Mouse (Mus musculus) liver, embryonic 12.5 days (tissue): ENCODE measurements around the gene Gm20683. TPM values are rescaled to one million over a fixed set of nuclear protein-coding genes. Genes with fewer than 3 reads are reported as not detected.
A peak's percentile ranks its signal among the peaks of the same experiment; 100 is the strongest.

ENCODE experiments used
- ATAC-seq: fragments of 200-750 bp; cut with Nextera tagmentation; 2 replicates; pipeline ENCODE4 v1.8.0; 2017; ENCODE audit warnings: moderate number of reproducible peaks, mild to moderate bottlenecking, moderate library complexity
- H3K27ac ChIP-seq: fragments of 300-500 bp; sonication (generic); 2 replicates; pipeline ENCODE4 v1.5.1; 2016; ENCODE audit warnings: mild to moderate bottlenecking
- H3K27me3 ChIP-seq: fragments of 300-500 bp; sonication (generic); replicated peaks from 2 replicates; pipeline ENCODE4 v1.6.1; 2016; ENCODE audit warnings: mild to moderate bottlenecking, moderate library complexity
- H3K36me3 ChIP-seq: fragments of 300-500 bp; sonication (generic); 2 replicates; pipeline ENCODE4 v1.6.1; 2016; ENCODE audit warnings: mild to moderate bottlenecking, moderate library complexity
- H3K4me1 ChIP-seq: fragments of 300-500 bp; sonication (generic); 2 replicates; pipeline ENCODE4 v1.6.1; 2016
- H3K4me2 ChIP-seq: fragments of 300-500 bp; sonication (generic); 2 replicates; pipeline ENCODE4 v1.6.1; 2016; ENCODE audit warnings: mild to moderate bottlenecking, moderate library complexity
- H3K4me3 ChIP-seq: fragments of 300-500 bp; sonication (generic); 2 replicates; pipeline ENCODE4 v1.5.1; 2016; ENCODE audit warnings: mild to moderate bottlenecking, moderate library complexity
- H3K9ac ChIP-seq: fragments of 300-500 bp; sonication (generic); 2 replicates; pipeline ENCODE4 v1.6.1; 2016; ENCODE audit warnings: mild to moderate bottlenecking, moderate library complexity
- H3K9me3 ChIP-seq: fragments of 300-500 bp; sonication (generic); replicated peaks from 2 replicates; pipeline ENCODE4 v1.6.1; 2016; ENCODE audit warnings: mild to moderate bottlenecking, moderate library complexity
- WGBS: fragments of 180-500 bp; shearing (Covaris S2); methylation state at CpG from one replicate; pipeline ENCODE4 v1.1.7; 2016; ENCODE audit not compliant: insufficient replicate concordance; 5-methylcytosine and 5-hydroxymethylcytosine counted together
- polyA plus RNA-seq: library from polyadenylated mRNA; unstranded; fragments of >200 nt; fragmentation: Nextera tagmentation; extraction: Ambion mirVana; gene quantifications from 2 replicates; pipeline ENCODE4 v1.2.1, GENCODE M21; 2016

Gene Gm20683
- 0.43 and 0.64 TPM in 2 replicates for polyA plus RNA-seq

- no peak for ATAC-seq
- Histone ChIP-seq H3K36me3 (peaks cover 72% of the 10 kb centered on the region), H3K4me1 (peaks cover 65% of the 10 kb centered on the region), H3K4me3 (no peak within 1 kb of the TSS), H3K9me3 (no peaks in the 10 kb centered on the region), H3K27me3 (no peaks in the 10 kb centered on the region), H3K9ac (no peak within 1 kb of the TSS), H3K27ac (no peak within 1 kb of the TSS), H3K4me2 (no peak within 1 kb of the TSS; the same call in 1 of the 2 replicates)
- 90% methylated on average over 22 of the region's 22 CpGs for WGBS
Measured at GRCm38 (mm10) chr17:25841117-25841880, at the start of gene Gm20683. Gene Gm20683 (minus strand): TSS chr17:25841763.

GRCm38 (mm10) chr17:25888837-25889236, 47.3 kb upstream of the Gm20683 start:
- H3K9ac ChIP-seq, result no peak overlapping the region
- peaks cover 33% of the 10 kb centered on the region for H3K36me3 ChIP-seq
- H3K4me3 ChIP-seq, result no peak overlapping the region
- 63% methylated on average over 3 of the region's 3 CpGs for WGBS
- H3K27me3 ChIP-seq, result no peaks in the 10 kb centered on the region
- no peak overlapping the region for H3K4me2 ChIP-seq
- no peak overlapping the region for H3K27ac ChIP-seq
- no peak for ATAC-seq
- peaks cover 16% of the 10 kb centered on the region for H3K4me1 ChIP-seq
- H3K9me3 ChIP-seq, result no peaks in the 10 kb centered on the region

GRCm38 (mm10) chr17:25887467-25887866, 45.9 kb upstream of the Gm20683 start:
- 69% methylated on average over 10 of the region's 10 CpGs for WGBS
- H3K27ac ChIP-seq, result no peak overlapping the region
- H3K36me3 ChIP-seq, result peaks cover 47% of the 10 kb centered on the region
- no peak overlapping the region for H3K9ac ChIP-seq
- H3K9me3 ChIP-seq, result no peaks in the 10 kb centered on the region
- H3K4me3 ChIP-seq, result no peak overlapping the region
- no peak overlapping the region for H3K4me2 ChIP-seq
- H3K4me1 ChIP-seq, result peaks cover 21% of the 10 kb centered on the region
- ATAC-seq, result no peak
- no peaks in the 10 kb centered on the region for H3K27me3 ChIP-seq

GRCm38 (mm10) chr17:25886806-25887205, 45.2 kb upstream of the Gm20683 start:
- H3K27me3 ChIP-seq, result no peaks in the 10 kb centered on the region
- H3K9ac ChIP-seq, result no peak overlapping the region
- H3K4me3 ChIP-seq, result no peak overlapping the region
- peaks cover 27% of the 10 kb centered on the region for H3K4me1 ChIP-seq
- peaks cover 50% of the 10 kb centered on the region for H3K36me3 ChIP-seq
- H3K9me3 ChIP-seq, result no peaks in the 10 kb centered on the region
- no peak for ATAC-seq
- no peak overlapping the region for H3K4me2 ChIP-seq
- no peak overlapping the region for H3K27ac ChIP-seq

- no peak overlapping the region for H3K4me2 ChIP-seq
Measured at GRCm38 (mm10) chr17:25885636-25886035, 44.1 kb upstream of the Gm20683 start.

GRCm38 (mm10) chr17:25883824-25884223, 42.3 kb upstream of the Gm20683 start:
- H3K9me3 ChIP-seq, result no peaks in the 10 kb centered on the region
- no peaks in the 10 kb centered on the region for H3K27me3 ChIP-seq
- peaks cover 41% of the 10 kb centered on the region for H3K4me1 ChIP-seq
- ATAC-seq, result no peak
- no peak overlapping the region for H3K27ac ChIP-seq
- peaks cover 53% of the 10 kb centered on the region for H3K36me3 ChIP-seq
- H3K4me3 ChIP-seq, result no peak overlapping the region
- H3K9ac ChIP-seq, result no peak overlapping the region
- no peak overlapping the region for H3K4me2 ChIP-seq
- WGBS, result 75% methylated on average over 3 of the region's 3 CpGs

More at GRCm38 (mm10) chr17:25885636-25886035, 44.1 kb upstream of the Gm20683 start:
- H3K4me1 ChIP-seq, result peaks cover 38% of the 10 kb centered on the region
- 52% methylated on average over 4 of the region's 4 CpGs for WGBS
- H3K27ac ChIP-seq, result no peak overlapping the region
- H3K9me3 ChIP-seq, result no peaks in the 10 kb centered on the region
- peaks cover 54% of the 10 kb centered on the region for H3K36me3 ChIP-seq
- no peak overlapping the region for H3K4me3 ChIP-seq
- no peak for ATAC-seq
- no peak overlapping the region for H3K9ac ChIP-seq
- H3K27me3 ChIP-seq, result no peaks in the 10 kb centered on the region

DNA sequence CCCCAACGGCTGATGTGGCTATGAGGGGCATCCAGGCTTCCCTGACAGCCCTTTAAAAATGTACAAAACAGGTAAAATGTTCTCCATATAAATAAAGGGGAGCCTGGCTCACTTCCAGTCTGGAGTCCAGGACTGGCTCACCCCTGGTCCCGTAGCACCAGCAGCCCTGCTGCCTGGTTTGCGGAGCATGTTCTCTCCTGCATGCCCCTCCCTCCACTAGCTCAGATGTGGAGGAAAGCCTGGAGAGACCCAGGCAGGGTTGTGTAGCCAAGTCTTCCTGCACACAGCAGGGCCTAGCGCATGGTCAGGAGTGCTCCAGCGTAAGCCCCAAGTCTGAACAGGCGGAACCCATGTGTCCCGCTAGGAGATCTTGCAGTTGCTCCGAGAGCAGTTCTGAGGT, 41.7 kb upstream of the Gm20683 start:
- peaks cover 55% of the 10 kb centered on the region for H3K36me3 ChIP-seq

GRCm38 (mm10) chr17:25882306-25882705, 40.7 kb upstream of the Gm20683 start:
- H3K4me3 ChIP-seq, result no peak overlapping the region
- H3K27me3 ChIP-seq, result no peaks in the 10 kb centered on the region
- peaks cover 54% of the 10 kb centered on the region for H3K36me3 ChIP-seq
- 40% methylated on average over 5 of the region's 5 CpGs for WGBS
- H3K9me3 ChIP-seq, result no peaks in the 10 kb centered on the region
- no peak overlapping the region for H3K4me2 ChIP-seq
- peaks cover 44% of the 10 kb centered on the region for H3K4me1 ChIP-seq
- no peak overlapping the region for H3K9ac ChIP-seq
- H3K27ac ChIP-seq, result peak overlapping the region; percentile 67; the same call in 1 of the 2 replicates
- ATAC-seq, result peak; percentile 59

More for the DNA sequence above, 41.7 kb upstream of the Gm20683 start:
- no peak for ATAC-seq
- Histone ChIP-seq H3K9me3 (no peaks in the 10 kb centered on the region), H3K4me1 (peaks cover 41% of the 10 kb centered on the region), H3K27ac (no peak overlapping the region), H3K4me3 (no peak overlapping the region), H3K27me3 (no peaks in the 10 kb centered on the region), H3K4me2 (no peak overlapping the region), H3K9ac (no peak overlapping the region)
- WGBS, result 85% methylated on average over 8 of the region's 8 CpGs

- H3K9me3 ChIP-seq, result no peaks in the 10 kb centered on the region
- ATAC-seq, result no peak
- no peak overlapping the region for H3K4me2 ChIP-seq
- H3K4me3 ChIP-seq, result no peak overlapping the region
- H3K9ac ChIP-seq, result no peak overlapping the region
- H3K36me3 ChIP-seq, result peaks cover 54% of the 10 kb centered on the region
- peaks cover 44% of the 10 kb centered on the region for H3K4me1 ChIP-seq
- 67% methylated on average over 4 of the region's 4 CpGs for WGBS
- no peaks in the 10 kb centered on the region for H3K27me3 ChIP-seq
- peak overlapping the region; percentile 67 for H3K27ac ChIP-seq
Measured at GRCm38 (mm10) chr17:25881691-25882090, 40.1 kb upstream of the Gm20683 start.

DNA sequence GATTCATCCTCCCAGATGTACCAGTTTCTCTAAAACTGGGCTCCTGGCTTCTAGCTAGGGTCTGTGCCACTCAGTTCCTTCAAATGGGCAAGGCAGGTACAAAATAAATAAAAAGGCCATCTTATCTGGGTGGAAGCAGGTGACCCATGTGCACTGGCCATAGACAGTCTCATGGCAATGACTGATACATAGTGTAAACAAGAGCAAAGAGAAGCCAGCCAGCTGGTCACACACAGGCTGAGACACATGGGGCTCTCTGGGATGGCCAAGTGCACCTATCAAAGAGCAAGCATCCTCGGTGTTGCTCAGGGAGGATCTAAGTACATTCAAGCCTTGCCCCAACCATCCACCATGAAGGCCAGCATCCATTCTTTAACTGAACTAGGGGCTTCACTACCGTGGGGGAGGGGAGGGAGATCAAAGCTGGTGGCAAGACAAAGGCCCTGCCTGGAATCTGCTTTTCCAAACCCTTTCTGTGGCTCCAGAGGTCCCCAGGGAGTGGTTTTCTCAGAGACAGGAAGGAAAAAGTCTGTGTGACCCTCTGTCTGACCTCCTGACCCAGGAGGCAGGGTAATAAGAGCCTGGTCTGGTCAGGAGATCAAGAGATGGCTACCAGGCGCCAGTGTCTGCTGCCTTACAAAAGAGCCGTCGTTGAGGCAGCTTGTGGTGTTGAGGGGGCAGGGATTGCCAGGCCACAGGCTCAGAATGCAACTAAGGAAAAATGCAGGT, 39.5 kb upstream of the Gm20683 start:
- no peak overlapping the region for H3K9ac ChIP-seq
- no peak overlapping the region for H3K4me2 ChIP-seq
- no peak overlapping the region for H3K4me3 ChIP-seq
- peaks cover 54% of the 10 kb centered on the region for H3K36me3 ChIP-seq
- no peaks in the 10 kb centered on the region for H3K9me3 ChIP-seq
- peak; percentile 3; the same call in 1 of the 2 replicates for ATAC-seq
- peaks cover 44% of the 10 kb centered on the region for H3K4me1 ChIP-seq
- H3K27me3 ChIP-seq, result no peaks in the 10 kb centered on the region
- WGBS, result 35% methylated on average over 5 of the region's 5 CpGs
- peak overlapping the region; percentile 67 for H3K27ac ChIP-seq

DNA sequence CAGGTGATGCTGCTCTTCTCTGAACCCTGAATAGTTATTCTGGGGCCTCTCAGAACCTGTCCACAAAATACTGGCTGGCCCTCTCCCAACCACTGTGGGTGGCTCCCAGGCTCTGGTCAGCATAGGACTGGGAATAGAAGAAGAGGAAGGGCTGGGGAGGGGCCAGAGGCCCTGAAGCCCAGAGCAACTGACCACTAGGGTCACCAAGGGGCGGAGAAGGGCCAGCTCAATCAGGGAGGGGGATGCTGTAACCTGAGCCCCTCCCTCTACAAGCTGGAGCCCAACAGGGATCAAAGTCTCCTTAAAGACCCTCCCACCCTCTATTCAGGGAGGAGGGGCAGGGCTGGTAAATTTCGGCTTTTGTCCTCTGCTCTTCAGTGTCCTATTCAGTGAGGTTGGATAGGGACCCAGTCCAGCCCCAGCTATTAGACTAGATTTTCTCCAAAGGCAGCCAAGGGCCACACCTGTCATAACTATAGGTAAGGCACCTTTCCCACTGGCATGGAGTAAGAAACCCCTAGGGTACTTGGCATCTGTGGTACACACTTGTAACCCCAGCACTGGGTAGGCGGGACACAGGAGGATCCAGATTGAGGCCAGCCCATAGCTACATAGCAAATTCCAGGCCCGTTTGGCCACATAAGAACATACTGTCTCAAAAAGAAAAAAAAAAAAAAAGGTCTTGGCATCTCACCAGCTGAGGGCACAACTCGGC, 38.8 kb upstream of the Gm20683 start, which contains the start of gene Wfikkn1:
Wfikkn1 (minus strand) TSS at position 663 of the 715 bp plus-strand sequence.
- no peak within 1 kb of the TSS for H3K4me3 ChIP-seq
- no peaks in the 10 kb centered on the region for H3K27me3 ChIP-seq
- peak; percentile 19; the same call in 1 of the 2 replicates for ATAC-seq
- H3K4me1 ChIP-seq, result peaks cover 45% of the 10 kb centered on the region
- H3K36me3 ChIP-seq, result peaks cover 54% of the 10 kb centered on the region
- peak within 1 kb of the TSS; percentile 67 for H3K27ac ChIP-seq
- H3K9me3 ChIP-seq, result no peaks in the 10 kb centered on the region
- H3K9ac ChIP-seq, result no peak within 1 kb of the TSS
- no peak within 1 kb of the TSS for H3K4me2 ChIP-seq
- 61% methylated on average over 5 of the region's 5 CpGs for WGBS
